Mouse (Mus musculus): ENCODE data around the gene Caln1. TPM values are rescaled to one million over a fixed set of nuclear protein-coding genes. Genes with fewer than 3 reads are reported as not detected.

The Caln1 gene
- polyA plus RNA-seq, 1 experiment from 2014 or later, result 0.35 TPM

GRCm38 (mm10) chr5:130340656-130341055 lies 28.6 kb upstream of the Caln1 start:
- Histone ChIP-seq H3K27me3 (no peaks in the 10 kb centered on the region), H3K9ac (no peak overlapping the region), H3K36me3 (peaks cover 29% of the 10 kb centered on the region; the same call in 1 of the 2 replicates), H3K4me1 (replicated peaks) (no peaks in the 10 kb centered on the region), H3K9me3 (replicated peaks) (no peaks in the 10 kb centered on the region), H3K4me3 (no peak overlapping the region), H3K27ac (no peak overlapping the region), H3K4me2 (no peak overlapping the region)
- WGBS, result 87% methylated on average over 15 of the region's 15 CpGs
- no peak for ATAC-seq (replicated peaks; ENCODE audit: insufficient number of reproducible peaks, insufficient read depth, low FRiP score, low read depth)

GRCm38 (mm10) chr5:130344999-130345398 lies 24.3 kb upstream of the Caln1 start:
- no peaks in the 10 kb centered on the region; the same call in 1 of the 2 replicates for H3K9me3 ChIP-seq (replicated peaks)
- no peak overlapping the region for H3K27ac ChIP-seq
- H3K36me3 ChIP-seq, result peaks cover 17% of the 10 kb centered on the region; the same call in 1 of the 2 replicates
- no peaks in the 10 kb centered on the region for H3K27me3 ChIP-seq
- H3K4me2 ChIP-seq, result no peak overlapping the region
- ATAC-seq (replicated peaks; ENCODE audit: insufficient number of reproducible peaks, insufficient read depth, low FRiP score, low read depth), result no peak
- 75% methylated on average over 7 of the region's 7 CpGs for WGBS
- no peaks in the 10 kb centered on the region for H3K4me1 ChIP-seq (replicated peaks)
- H3K9ac ChIP-seq, result no peak overlapping the region
- H3K4me3 ChIP-seq, result no peak overlapping the region

- ATAC-seq (replicated peaks; ENCODE audit: insufficient number of reproducible peaks, insufficient read depth, low FRiP score, low read depth), result no peak
- Histone ChIP-seq H3K4me3 (no peak overlapping the region), H3K4me2 (no peak overlapping the region), H3K4me1 (replicated peaks) (no peaks in the 10 kb centered on the region), H3K27me3 (no peaks in the 10 kb centered on the region), H3K27ac (no peak overlapping the region), H3K9ac (no peak overlapping the region), H3K9me3 (replicated peaks) (no peaks in the 10 kb centered on the region; the same call in 1 of the 2 replicates), H3K36me3 (peaks cover 12% of the 10 kb centered on the region; the same call in 1 of the 2 replicates)
- WGBS, result 83% methylated on average over 2 of the region's 2 CpGs
Measured at GRCm38 (mm10) chr5:130345871-130346270, 23.4 kb upstream of the Caln1 start.

- Histone ChIP-seq H3K27me3 (no peaks in the 10 kb centered on the region), H3K27ac (no peak overlapping the region), H3K4me3 (no peak overlapping the region), H3K4me1 (replicated peaks) (no peaks in the 10 kb centered on the region), H3K9ac (no peak overlapping the region), H3K9me3 (replicated peaks) (no peaks in the 10 kb centered on the region), H3K36me3 (no peaks in the 10 kb centered on the region), H3K4me2 (no peak overlapping the region)
- ATAC-seq (replicated peaks; ENCODE audit: insufficient number of reproducible peaks, insufficient read depth, low FRiP score, low read depth), result no peak
- 56% methylated on average over 7 of the region's 7 CpGs for WGBS
Measured at GRCm38 (mm10) chr5:130355223-130355622, 14.0 kb upstream of the Caln1 start.

GRCm38 (mm10) chr5:130363111-130363510 lies 6.1 kb upstream of the Caln1 start:
- no peak overlapping the region for H3K27ac ChIP-seq
- H3K27me3 ChIP-seq, result no peaks in the 10 kb centered on the region
- WGBS, result 66% methylated on average over 4 of the region's 4 CpGs
- no peak overlapping the region for H3K9ac ChIP-seq
- no peaks in the 10 kb centered on the region for H3K9me3 ChIP-seq (replicated peaks)
- H3K4me2 ChIP-seq, result no peak overlapping the region
- no peaks in the 10 kb centered on the region for H3K36me3 ChIP-seq
- H3K4me3 ChIP-seq, result no peak overlapping the region
- H3K4me1 ChIP-seq (replicated peaks), result no peaks in the 10 kb centered on the region
- ATAC-seq (replicated peaks; ENCODE audit: insufficient number of reproducible peaks, insufficient read depth, low FRiP score, low read depth), result no peak

GRCm38 (mm10) chr5:130363773-130364172 lies 5.5 kb upstream of the Caln1 start:
- no peak overlapping the region for H3K4me3 ChIP-seq
- 36% methylated on average over 3 of the region's 3 CpGs for WGBS
- H3K36me3 ChIP-seq, result no peaks in the 10 kb centered on the region
- H3K4me1 ChIP-seq (replicated peaks), result no peaks in the 10 kb centered on the region
- H3K9me3 ChIP-seq (replicated peaks), result no peaks in the 10 kb centered on the region
- H3K27me3 ChIP-seq, result no peaks in the 10 kb centered on the region
- no peak overlapping the region for H3K4me2 ChIP-seq
- ATAC-seq (replicated peaks; ENCODE audit: insufficient number of reproducible peaks, insufficient read depth, low FRiP score, low read depth), result no peak
- H3K9ac ChIP-seq, result no peak overlapping the region
- no peak overlapping the region for H3K27ac ChIP-seq

- H3K27ac ChIP-seq, result no peak overlapping the region
- no peak overlapping the region for H3K4me3 ChIP-seq
- no peaks in the 10 kb centered on the region for H3K27me3 ChIP-seq
- 65% methylated on average over 6 of the region's 6 CpGs for WGBS
- no peaks in the 10 kb centered on the region for H3K36me3 ChIP-seq
- ATAC-seq (replicated peaks; ENCODE audit: insufficient number of reproducible peaks, insufficient read depth, low FRiP score, low read depth), result no peak
- H3K4me1 ChIP-seq (replicated peaks), result no peaks in the 10 kb centered on the region
- H3K9me3 ChIP-seq (replicated peaks), result no peaks in the 10 kb centered on the region
- H3K9ac ChIP-seq, result no peak overlapping the region
- no peak overlapping the region for H3K4me2 ChIP-seq
Measured at GRCm38 (mm10) chr5:130368236-130368635, 1.0 kb upstream of the Caln1 start.

- no peaks in the 10 kb centered on the region for H3K36me3 ChIP-seq
- no peaks in the 10 kb centered on the region for H3K27me3 ChIP-seq
- no peaks in the 10 kb centered on the region for H3K4me1 ChIP-seq (replicated peaks)
- no peak overlapping the region for H3K27ac ChIP-seq
- H3K4me3 ChIP-seq, result no peak overlapping the region
- no peak overlapping the region for H3K9ac ChIP-seq
- WGBS, result 88% methylated on average over 3 of the region's 3 CpGs
- H3K4me2 ChIP-seq, result no peak overlapping the region
- no peaks in the 10 kb centered on the region for H3K9me3 ChIP-seq (replicated peaks)
- no peak for ATAC-seq (replicated peaks; ENCODE audit: insufficient number of reproducible peaks, insufficient read depth, low FRiP score, low read depth)
Measured at GRCm38 (mm10) chr5:130375411-130375810, 6.2 kb downstream of the Caln1 start.

- Histone ChIP-seq H3K27ac (no peak within 1 kb of the TSS), H3K9me3 (replicated peaks) (no peaks in the 10 kb centered on the region), H3K36me3 (no peaks in the 10 kb centered on the region), H3K27me3 (0 out of 2 replicates have a peak, but pooled peaks cover 13% of the 10 kb centered on the region), H3K9ac (no peak within 1 kb of the TSS), H3K4me1 (replicated peaks) (peaks cover 7% of the 10 kb centered on the region; the same call in 1 of the 2 replicates), H3K4me3 (no peak within 1 kb of the TSS), H3K4me2 (peak within 1 kb of the TSS; percentile 45)
- WGBS, result 6% methylated on average over 13 of the region's 13 CpGs
- ATAC-seq (replicated peaks; ENCODE audit: insufficient number of reproducible peaks, insufficient read depth, low FRiP score, low read depth), result no peak
Measured at GRCm38 (mm10) chr5:130384222-130384912, 15.1 kb downstream of the Caln1 start, which contains the start of gene A330070K13Rik. Gene A330070K13Rik, minus strand, starts transcription at chr5:130384631.

- Histone ChIP-seq H3K4me3 (no peak overlapping the region), H3K27me3 (0 out of 2 replicates have a peak, but pooled peaks cover 10% of the 10 kb centered on the region), H3K36me3 (no peaks in the 10 kb centered on the region), H3K9me3 (replicated peaks) (no peaks in the 10 kb centered on the region), H3K27ac (no peak overlapping the region), H3K9ac (no peak overlapping the region), H3K4me2 (no peak overlapping the region), H3K4me1 (replicated peaks) (peaks cover 7% of the 10 kb centered on the region; the same call in 1 of the 2 replicates)
- WGBS, result 70% methylated on average over 7 of the region's 7 CpGs
- ATAC-seq (replicated peaks; ENCODE audit: insufficient number of reproducible peaks, insufficient read depth, low FRiP score, low read depth), result no peak
Measured at GRCm38 (mm10) chr5:130386418-130386817, 17.2 kb downstream of the Caln1 start.

- Histone ChIP-seq H3K4me1 (replicated peaks) (no peaks in the 10 kb centered on the region), H3K4me2 (no peak overlapping the region), H3K27me3 (no peaks in the 10 kb centered on the region), H3K36me3 (no peaks in the 10 kb centered on the region), H3K4me3 (no peak overlapping the region), H3K9me3 (replicated peaks) (no peaks in the 10 kb centered on the region), H3K27ac (no peak overlapping the region), H3K9ac (no peak overlapping the region)
- 39% methylated on average over 8 of the region's 8 CpGs for WGBS
- no peak for ATAC-seq (replicated peaks; ENCODE audit: insufficient number of reproducible peaks, insufficient read depth, low FRiP score, low read depth)
Measured at GRCm38 (mm10) chr5:130393618-130394355, 24.5 kb downstream of the Caln1 start.

Data from heart, embryonic 15.5 days (tissue).